Mouse (Mus musculus): ENCODE measurements at regions not wholly inside any gene's neighbourhood (a gene's known extent, or its start where the extent isn't known, plus 50 kb on each side); places are given as distances from the start of the nearest gene placed in this dataset.

DNA sequence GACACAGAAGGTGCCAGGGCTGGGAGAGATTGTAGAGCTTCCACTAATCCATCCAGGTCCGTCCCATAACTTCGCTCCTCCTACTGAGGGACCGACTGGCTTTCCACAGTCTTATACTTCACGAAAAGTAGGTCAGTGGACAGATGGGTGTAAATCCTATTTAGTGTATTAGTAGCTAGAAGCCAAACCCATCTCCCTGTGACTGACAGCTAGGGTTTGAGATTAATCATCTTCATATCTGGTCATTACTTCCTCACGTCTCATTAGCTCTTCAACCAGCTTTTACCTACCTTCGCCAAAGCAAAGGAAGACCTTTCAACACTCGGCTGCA is 60.4 kb upstream of the Scaf11 start:
- no peak for DNase-seq

DNA sequence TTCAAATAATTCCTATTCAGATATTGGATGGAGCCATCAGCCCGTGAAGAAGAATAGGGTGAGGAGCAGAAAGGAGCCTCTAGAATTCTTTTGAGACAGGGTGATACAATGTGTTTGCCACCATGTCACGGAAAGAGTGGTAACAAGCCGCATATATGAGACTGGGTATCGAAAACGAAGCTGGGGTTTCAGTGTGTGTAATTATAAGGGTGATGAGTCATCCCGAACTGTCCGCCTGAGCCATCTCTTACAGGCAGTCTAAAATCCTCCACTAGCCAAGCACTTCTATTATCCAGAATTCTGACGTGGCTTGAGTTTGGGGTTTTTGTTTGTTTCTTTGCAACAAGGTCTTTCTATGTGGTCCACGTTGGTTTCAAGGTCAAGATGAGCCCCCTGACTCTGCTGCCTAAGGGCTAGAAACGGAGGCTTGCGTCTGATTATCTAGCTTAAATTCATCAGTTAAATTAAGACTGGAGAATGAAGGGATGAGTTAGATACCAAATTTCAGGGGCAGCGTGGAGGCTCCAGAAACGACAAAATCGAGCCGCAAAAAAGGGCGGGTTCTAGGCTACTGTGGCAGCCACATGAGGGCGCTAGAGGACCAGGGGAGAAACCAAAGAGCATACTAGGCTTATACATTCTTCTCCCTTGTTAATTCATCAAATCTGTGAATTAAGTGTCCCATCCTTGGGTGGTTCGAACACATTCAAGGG is 59.9 kb upstream of the Scaf11 start:
- peak; percentile 31 for DNase-seq

GRCm38 (mm10) chr15:96518156-96518555 is 57.5 kb upstream of the Scaf11 start:
- DNase-seq, result no peak

- no peak for DNase-seq
These were observed 55.0 kb upstream of the Scaf11 start for GRCm38 (mm10) chr15:96515620-96516019.

- peak; percentile 35 for DNase-seq
These were observed 52.0 kb upstream of the Scaf11 start for GRCm38 (mm10) chr15:96512636-96513035.

Data from right cerebral cortex, adult 18-20 months (tissue).